19 mouse cellular contexts compared by ENCODE assay signal in the genomic region with DNA sequence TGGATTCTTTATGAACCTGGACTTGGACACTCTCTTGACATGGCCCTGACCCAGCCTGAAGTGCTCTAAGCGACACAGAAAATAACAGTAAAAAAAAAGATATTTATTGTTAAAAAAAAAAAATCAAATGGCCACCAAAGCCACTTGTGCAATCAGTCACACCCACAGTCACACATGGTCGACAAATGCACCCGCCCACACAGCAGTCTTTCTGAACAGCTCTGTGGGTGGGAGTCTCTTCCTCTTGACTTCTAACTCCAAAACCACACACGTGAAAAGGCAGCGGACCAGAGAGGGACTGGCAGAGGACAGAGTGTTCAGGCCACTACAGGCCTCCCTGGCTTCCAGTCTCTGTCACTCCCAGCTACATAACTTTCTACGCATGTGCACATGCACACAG. TPM values are rescaled to one million over a fixed set of nuclear protein-coding genes. Genes with fewer than 3 reads are reported as not detected.
A peak's percentile ranks its signal among the peaks of the same experiment; 100 is the strongest.
DNase-seq lines count a peak whose midpoint lies in the region; ATAC-seq and TF ChIP-seq lines count a peak whose summit lies in the region.
"Had no signal": no experiment of that assay in that cellular context is flagged by ENCODE, and none has a peak within 500 bp of the region (broad histone marks: within the 10 kb centered on the region; RNA-seq: fewer than 3 reads in every experiment).

No protein-coding gene starts in this region.

- peak; percentile 71 for ATAC-seq in common myeloid progenitor, adult 5-6 weeks (replicated peaks; ENCODE audit: low read depth, poor library complexity, severe bottlenecking)
- peak; percentile 86 for ATAC-seq in megakaryocyte progenitor cell, adult 5-6 weeks (replicated peaks; ENCODE audit: poor library complexity)
- ATAC-seq in monocyte, adult 5-6 weeks (replicated peaks; ENCODE audit: insufficient number of reproducible peaks, low FRiP score, low TSS enrichment, poor library complexity, severe bottlenecking): no peak
- ATAC-seq: forebrain, embryonic 13.5 days had no signal

- H3K4me1 ChIP-seq in cerebellum, adult 2 months (ENCODE audit: control insufficient read depth, insufficient read depth, low read length): peaks cover 8% of the 10 kb centered on the region; the same call in 1 of the 2 replicates
- no peaks in the 10 kb centered on the region for H3K4me1 ChIP-seq in embryonic facial prominence, embryonic 10.5 days
- H3K4me1 ChIP-seq: embryonic facial prominence, embryonic 15.5 days; forebrain, embryonic 13.5 days; heart, embryonic 10.5 days; liver, embryonic 13.5 days had no signal

- TF ChIP-seq CTCF in cerebellum, adult 2 months (IDR thresholded peaks at IDR 0.05; ENCODE audit: borderline replicate concordance, insufficient read depth, low read depth, low read length): no peak

- H3K36me3 ChIP-seq in embryonic facial prominence, embryonic 10.5 days (replicated peaks): no peaks in the 10 kb centered on the region
- H3K36me3 ChIP-seq: embryonic facial prominence, embryonic 15.5 days; heart, embryonic 10.5 days; liver, embryonic 13.5 days had no signal

- DNase-seq in cerebellum, adult 2 months: peak; percentile 15 to 31
- DNase-seq in cerebellum, postnatal 36 days: no peak
- DNase-seq in lung, adult 18-20 months: peak; percentile 7 to 39
- no peak for DNase-seq in lung, postnatal 10 days
- DNase-seq in embryonic facial prominence, embryonic 10.5 days (ENCODE audit: low spot score): no peak
- DNase-seq: adrenal gland, adult 2 months; gastrocnemius, adult 2 months; heart, postnatal 4 days; kidney, adult 9 months; liver, embryonic 13.5 days; right cerebral cortex, postnatal 25 days; thymus, postnatal 14 days had no signal

- no peak for TF ChIP-seq POLR2A in cerebellum, adult 2 months (IDR thresholded peaks at IDR 0.05; ENCODE audit: borderline replicate concordance, insufficient read depth, low read length)

- no peaks in the 10 kb centered on the region for H3K27me3 ChIP-seq in cerebellum, adult 2 months (ENCODE audit: control insufficient read depth, insufficient read depth, low read length)
- H3K27me3 ChIP-seq in embryonic facial prominence, embryonic 10.5 days (replicated peaks; ENCODE audit: low read depth, poor library complexity, severe bottlenecking): no peaks in the 10 kb centered on the region
- H3K27me3 ChIP-seq: embryonic facial prominence, embryonic 15.5 days; forebrain, embryonic 13.5 days; liver, embryonic 13.5 days had no signal

- WGBS in cerebellum, adult 2 months: 31% methylated on average over 6 of the region's 6 CpGs
- WGBS in embryonic facial prominence, embryonic 10.5 days: 88% methylated on average over 6 of the region's 6 CpGs

- no peaks in the 10 kb centered on the region for H3K9me3 ChIP-seq in embryonic facial prominence, embryonic 10.5 days
- H3K9me3 ChIP-seq: embryonic facial prominence, embryonic 15.5 days; forebrain, embryonic 13.5 days; heart, embryonic 10.5 days; liver, embryonic 13.5 days had no signal

- H3K4me3 ChIP-seq in cerebellum, adult 2 months (replicated peaks; ENCODE audit: insufficient read depth, low read depth, low read length): no peak overlapping the region
- H3K4me3 ChIP-seq in embryonic facial prominence, embryonic 10.5 days: no peak overlapping the region
- H3K4me3 ChIP-seq: embryonic facial prominence, embryonic 15.5 days; forebrain, embryonic 13.5 days; gastrocnemius, adult 2 months; heart, embryonic 10.5 days; liver, embryonic 13.5 days had no signal

- H3K27ac ChIP-seq in cerebellum, adult 2 months (ENCODE audit: insufficient read depth, low read length): no peak overlapping the region
- H3K27ac ChIP-seq in embryonic facial prominence, embryonic 10.5 days (replicated peaks): no peak overlapping the region
- H3K27ac ChIP-seq: embryonic facial prominence, embryonic 15.5 days; forebrain, embryonic 13.5 days; gastrocnemius, adult 2 months; heart, embryonic 10.5 days; liver, embryonic 13.5 days; macrophage had no signal

RNA-seq across cellular contexts. Expression of gene Slc36a1, which starts 46.4 kb away (rescaled TPM):
- polyA plus RNA-seq in cerebellum, adult 2 months (2012; rRNA removed): 41.1 and 41.5 TPM in 2 replicates
- total RNA-seq in common myeloid progenitor, adult 5-6 weeks (2017): 5.6 and 6.1 TPM in 2 replicates
- total RNA-seq in megakaryocyte progenitor cell, adult 5-6 weeks (2015): 24.6 and 25.4 TPM in 2 replicates
- 10.7 and 12.4 TPM in 2 replicates for total RNA-seq in megakaryocyte progenitor cell, adult 5-6 weeks (2017)
- 5.2 to 11.1 TPM (median 8.1 TPM) in 3 replicates for total RNA-seq in monocyte, adult 5-6 weeks (2017)
- polyA plus RNA-seq in embryonic facial prominence, embryonic 10.5 days (2016; fragmentation: Nextera tagmentation; extraction: Ambion mirVana): 1.3 and 1.6 TPM in 2 replicates

Comparison
In these comparisons a context has a peak if more than half of its experiments do, and no peak if none do; other contexts are left out.
1. DNase-seq: peak in cerebellum, adult 2 months (2 of 2) and lung, adult 18-20 months (2 of 2); none in cerebellum, postnatal 36 days (0 of 2), lung, postnatal 10 days (single experiment) and embryonic facial prominence, embryonic 10.5 days (single experiment).